10 mouse cellular contexts compared by ENCODE assay signal in the genomic region with DNA sequence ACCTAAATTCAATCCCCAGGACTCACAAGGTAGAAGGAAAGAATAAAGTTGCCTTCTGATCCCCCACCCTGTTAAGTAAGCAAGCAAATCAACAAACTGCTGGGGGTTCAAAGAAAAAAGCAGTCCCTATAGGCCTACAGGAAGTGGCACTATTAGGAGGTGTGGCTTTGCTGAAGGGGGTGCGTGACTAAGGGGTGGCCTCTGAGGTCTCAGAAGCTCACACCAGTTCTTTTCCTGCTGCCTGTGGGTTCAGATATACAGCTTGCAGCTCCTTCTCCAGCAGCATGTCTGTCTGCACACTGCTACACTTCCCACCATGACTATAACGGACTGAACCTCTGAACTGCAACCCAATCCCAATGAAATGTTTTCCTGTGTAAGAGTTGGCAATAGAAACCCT. TPM values are rescaled to one million over a fixed set of nuclear protein-coding genes. Genes with fewer than 3 reads are reported as not detected.
A peak's percentile ranks its signal among the peaks of the same experiment; 100 is the strongest.
DNase-seq lines count a peak whose midpoint lies in the region; ATAC-seq and TF ChIP-seq lines count a peak whose summit lies in the region.
"Had no signal": no experiment of that assay in that cellular context is flagged by ENCODE, and none has a peak within 500 bp of the region (broad histone marks: within the 10 kb centered on the region; RNA-seq: fewer than 3 reads in every experiment).

No protein-coding gene starts in this region.

- H3K9ac ChIP-seq in lung, postnatal 0 days (replicated peaks; ENCODE audit: low read depth), result no peak overlapping the region
- peak overlapping the region; percentile 13; the same call in 1 of the 2 replicates for H3K9ac ChIP-seq in liver, embryonic 14.5 days (replicated peaks)

- DNase-seq in lung, postnatal 0 days (ENCODE audit: low spot score), result peak; percentile 50
- no peak for DNase-seq in lung, postnatal 25 days (ENCODE audit: low spot score)
- DNase-seq in c-Kit-positive CD71-negative TER-119-negative erythroid progenitor cells, embryonic 14.5 days (ENCODE audit: low read depth), result peak; percentile 40
- DNase-seq in liver, embryonic 14.5 days (ENCODE audit: low read depth in 3 of 3, low spot score in 3 of 3), result peak; percentile 47 to 53 (median 50)
- peak; percentile 54 to 61 for DNase-seq in thymus, postnatal 10 days (ENCODE audit: low spot score in 2 of 2)
- no peak for DNase-seq in forebrain, embryonic 10.5 days (ENCODE audit: extremely low spot score, low spot score)
- no peak for DNase-seq in left cerebral cortex, postnatal 10 days (ENCODE audit: extremely low spot score in 1 of 2, low spot score in 2 of 2)
- DNase-seq in cerebellum, postnatal 4 days (ENCODE audit: low spot score in 2 of 2), result no peak
- DNase-seq: gastrocnemius, postnatal 25 days; lung, adult 2 months had no signal

- H3K27ac ChIP-seq in lung, postnatal 0 days (ENCODE audit: low read length), result no peak overlapping the region
- H3K27ac ChIP-seq in liver, embryonic 14.5 days, result peak overlapping the region; percentile 80
- no peak overlapping the region for H3K27ac ChIP-seq in forebrain, embryonic 10.5 days

- H3K4me3 ChIP-seq in lung, postnatal 0 days (ENCODE audit: low read depth, low read length), result no peak overlapping the region
- H3K4me3 ChIP-seq in liver, embryonic 14.5 days (ENCODE audit: insufficient read depth in 1 of 2, low read depth in 2 of 2, low read length in 2 of 2), result no peak overlapping the region
- no peak overlapping the region for H3K4me3 ChIP-seq in forebrain, embryonic 10.5 days

- TF ChIP-seq CTCF in lung, postnatal 0 days (IDR thresholded peaks at IDR 0.05), result no peak
- TF ChIP-seq CTCF in liver, embryonic 14.5 days (IDR thresholded peaks at IDR 0.05; ENCODE audit: low read depth), result no peak

- no peak overlapping the region for H3K4me2 ChIP-seq in lung, postnatal 0 days (replicated peaks; ENCODE audit: low read depth, low read length)
- peak overlapping the region; percentile 70 for H3K4me2 ChIP-seq in liver, embryonic 14.5 days (ENCODE audit: low read depth)

- no peaks in the 10 kb centered on the region for H3K9me3 ChIP-seq in lung, postnatal 0 days (ENCODE audit: low read length)
- no peaks in the 10 kb centered on the region for H3K9me3 ChIP-seq in liver, embryonic 14.5 days (ENCODE audit: control insufficient read depth, low read length)
- no peaks in the 10 kb centered on the region for H3K9me3 ChIP-seq in forebrain, embryonic 10.5 days

- WGBS in lung, postnatal 0 days, result 39% methylated on average over 2 of the region's 2 CpGs
- 10% methylated on average over 2 of the region's 2 CpGs for WGBS in liver, embryonic 14.5 days (ENCODE audit: insufficient replicate concordance)
- 73% methylated on average over 2 of the region's 2 CpGs for WGBS in forebrain, embryonic 10.5 days

- no peak for TF ChIP-seq EP300 in lung, postnatal 0 days (IDR thresholded peaks at IDR 0.05)
- peak; percentile 21; the same call in 1 of the 2 replicates for TF ChIP-seq EP300 in liver, embryonic 14.5 days (IDR thresholded peaks at IDR 0.05; ENCODE audit: low read depth)

- no peaks in the 10 kb centered on the region for H3K36me3 ChIP-seq in lung, postnatal 0 days (ENCODE audit: insufficient read depth, low read length)
- peaks cover under 1% of the 10 kb centered on the region for H3K36me3 ChIP-seq in liver, embryonic 14.5 days (replicated peaks; ENCODE audit: control insufficient read depth, insufficient read depth, low read depth)
- no peaks in the 10 kb centered on the region for H3K36me3 ChIP-seq in forebrain, embryonic 10.5 days (replicated peaks)

- intact Hi-C loops in left cerebral cortex, postnatal 10 days (cut with DNase I), result no loop called here

- H3K4me1 ChIP-seq in lung, postnatal 0 days (ENCODE audit: insufficient read depth, low read depth, low read length), result peaks cover 6% of the 10 kb centered on the region; the same call in 1 of the 2 replicates
- H3K4me1 ChIP-seq in liver, embryonic 14.5 days (replicated peaks; ENCODE audit: control insufficient read depth in 2 of 2, insufficient read depth in 2 of 2, low read length in 1 of 2), result peaks cover 65 to 67% of the 10 kb centered on the region in 2 experiments
- peaks cover 21% of the 10 kb centered on the region for H3K4me1 ChIP-seq in forebrain, embryonic 10.5 days

- H3K27me3 ChIP-seq in lung, postnatal 0 days (replicated peaks; ENCODE audit: insufficient read depth, low read length), result no peaks in the 10 kb centered on the region
- no peaks in the 10 kb centered on the region for H3K27me3 ChIP-seq in liver, embryonic 14.5 days (ENCODE audit: control insufficient read depth, insufficient read depth, low read length)
- H3K27me3 ChIP-seq in forebrain, embryonic 10.5 days (ENCODE audit: poor library complexity, severe bottlenecking), result no peaks in the 10 kb centered on the region

- ATAC-seq in lung, postnatal 0 days, result no peak
- ATAC-seq in liver, embryonic 14.5 days (ENCODE audit: insufficient read depth), result peak; percentile 78

RNA-seq across cellular contexts. Expression of a gene that starts 35.8 kb away (rescaled TPM):
- polyA plus RNA-seq in lung, postnatal 0 days (2015; fragmentation: Nextera tagmentation; extraction: Ambion mirVana), result 18.8 and 21.9 TPM in 2 replicates
- 7.9 and 9.2 TPM in 2 replicates for polyA plus RNA-seq in liver, embryonic 14.5 days (2012; rRNA removed)
- polyA plus RNA-seq in liver, embryonic 14.5 days (2014; fragmentation: Nextera tagmentation; extraction: Ambion mirVana), result 8.8 and 11.2 TPM in 2 replicates
- 15.8 and 18.1 TPM in 2 replicates for polyA plus RNA-seq in forebrain, embryonic 10.5 days (2016; fragmentation: Nextera tagmentation; extraction: Ambion mirVana)
- 10 to 100 TPM; 25.3 to 26.8 TPM for total RNA-seq in left cerebral cortex, postnatal 10 days (2021)

RNA-seq across cellular contexts. Expression of a gene that starts 48.9 kb away (rescaled TPM):
- polyA plus RNA-seq in lung, postnatal 0 days (2015; fragmentation: Nextera tagmentation; extraction: Ambion mirVana), result 107 and 109 TPM in 2 replicates
- polyA plus RNA-seq in liver, embryonic 14.5 days (2012; rRNA removed), result 78.1 and 137 TPM in 2 replicates
- polyA plus RNA-seq in liver, embryonic 14.5 days (2014; fragmentation: Nextera tagmentation; extraction: Ambion mirVana), result 170 and 181 TPM in 2 replicates
- polyA plus RNA-seq in forebrain, embryonic 10.5 days (2016; fragmentation: Nextera tagmentation; extraction: Ambion mirVana), result 332 and 337 TPM in 2 replicates
- total RNA-seq in left cerebral cortex, postnatal 10 days (2021), result 100 to 1,000 TPM; 229 to 235 TPM

Comparison
In these comparisons a context has a peak if more than half of its experiments do, and no peak if none do; other contexts are left out.
1. DNase-seq: peak in lung, postnatal 0 days (single experiment), c-Kit-positive CD71-negative TER-119-negative erythroid progenitor cells, embryonic 14.5 days (single experiment), liver, embryonic 14.5 days (3 of 3) and thymus, postnatal 10 days (2 of 2); none in lung, postnatal 25 days (single experiment), forebrain, embryonic 10.5 days (single experiment), left cerebral cortex, postnatal 10 days (0 of 2) and cerebellum, postnatal 4 days (0 of 2).